Mouse (Mus musculus) erythroblast, embryonic 14.5 days (primary cell): ENCODE data around the gene Tcf23.

Source experiments
- GATA1 ChIP-seq: IDR thresholded peaks from 2 replicates; pipeline ENCODE4 v1.6.1; 2012; ENCODE audit warnings: low read length, inconsistent platforms, mixed read lengths
- TAL1 ChIP-seq: IDR thresholded peaks from 3 replicates; pipeline ENCODE4 v1.6.1; 2012; ENCODE audit warnings: low read length, inconsistent platforms, mixed read lengths

- TF ChIP-seq TAL1 (no peak), GATA1 (no peak)
Observed at GRCm38 (mm10) chr5:31004184-31004583, 35.7 kb downstream of the Tcf23 start.
